Mouse (Mus musculus): ENCODE results near the gene Grik3.

DNA sequence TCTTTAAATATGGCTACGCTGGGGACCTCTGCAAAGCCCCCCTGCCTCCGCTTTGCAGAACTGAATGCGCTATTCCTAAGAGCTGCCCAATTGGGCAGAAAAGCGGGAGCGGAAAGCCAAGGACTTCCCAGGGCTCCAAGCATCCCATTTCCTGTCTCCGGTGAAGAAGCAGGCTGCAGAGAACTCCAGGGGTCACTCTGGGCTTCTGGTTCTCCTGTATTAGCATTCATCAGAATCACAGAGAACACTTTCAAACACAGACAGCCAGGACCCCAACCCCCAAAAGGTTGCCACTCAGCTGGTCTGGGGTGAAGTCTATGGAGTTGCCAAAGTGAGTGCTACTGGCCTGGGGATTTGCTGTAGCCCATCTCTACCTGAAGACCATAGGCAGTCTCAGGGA lies 8.4 kb downstream of the Grik3 start:
- TF ChIP-seq CTCF (IDR thresholded peaks at IDR 0.05; ENCODE audit: low read depth) (no peak), EP300 (optimal IDR thresholded peaks at IDR 0.05) (no peak)
